Mouse (Mus musculus) lung, postnatal 0 days (tissue): ENCODE results near the gene 9230112D13Rik.

ENCODE experiments used
- CTCF ChIP-seq: IDR thresholded peaks from 2 replicates; pipeline ENCODE4 v1.5.1; 2016; ENCODE audit warnings: antibody characterized with exemption, mild to moderate bottlenecking
- EP300 ChIP-seq: IDR thresholded peaks from 2 replicates; pipeline ENCODE4 v1.6.1; 2016; ENCODE audit warnings: antibody characterized with exemption, mild to moderate bottlenecking, control low read depth

DNA sequence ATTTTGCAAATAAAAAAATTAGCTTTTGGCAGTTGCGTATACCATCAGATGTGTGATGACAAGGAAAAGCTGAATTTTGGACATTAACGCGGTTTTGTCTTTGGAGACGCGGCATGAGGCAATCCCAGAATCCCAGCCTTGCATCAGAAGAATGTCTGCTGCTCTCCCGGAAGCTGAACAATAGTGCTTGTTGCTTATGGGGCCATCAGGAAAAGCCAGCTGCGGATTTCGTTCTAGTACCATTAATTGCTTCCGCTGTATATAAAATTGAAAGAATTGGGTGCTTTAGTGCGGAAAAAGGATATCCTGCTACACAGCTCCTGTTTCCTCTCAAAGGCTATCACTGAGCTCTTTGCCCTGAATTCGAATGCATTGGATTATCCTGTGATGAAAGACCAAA is 10.7 kb downstream of the 9230112D13Rik start:
- no peak for TF ChIP-seq CTCF
- TF ChIP-seq EP300: 0 out of 2 replicates have a peak, but pooled peaks have one; percentile 21
